Mouse (Mus musculus) spleen, postnatal 4 days (tissue): ENCODE results near the gene C1qc.

Source experiments
- DNase-seq, 2 experiments: peaks; one replicate each; pipeline ENCODE4 v3.0.0; 2022; ENCODE audit warnings: low spot score in 2 of 2

The C1qc gene

GRCm38 (mm10) chr4:136848565-136848964 lies 44.3 kb downstream of the C1qc start:
- no peak for DNase-seq

GRCm38 (mm10) chr4:136847166-136847565 lies 45.7 kb downstream of the C1qc start:
- no peak for DNase-seq

GRCm38 (mm10) chr4:136842802-136843201 lies 50.1 kb downstream of the C1qc start:
- DNase-seq = no peak

GRCm38 (mm10) chr4:136842033-136842432 lies 50.8 kb downstream of the C1qc start:
- DNase-seq = no peak

DNA sequence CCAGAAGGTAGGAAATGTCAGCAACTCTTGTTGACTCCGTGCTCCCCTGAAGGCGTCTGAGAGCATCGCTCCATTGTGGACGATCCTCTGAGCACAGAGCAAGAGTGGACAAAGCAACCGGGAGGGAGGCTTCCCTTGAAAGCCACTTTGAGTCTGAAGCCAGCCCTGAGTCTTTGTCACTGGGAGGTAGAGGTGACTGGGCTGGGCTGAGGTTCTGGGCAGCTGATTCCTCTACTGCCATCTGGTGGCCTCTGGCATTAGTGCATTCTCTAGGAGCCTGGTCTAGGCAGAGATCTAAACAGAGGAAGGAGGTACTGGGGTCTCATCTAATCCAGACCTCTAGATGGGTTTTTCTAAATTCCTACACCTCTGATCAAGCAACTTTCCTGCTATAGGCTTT lies 51.8 kb downstream of the C1qc start:
- peak; percentile 57 to 84 for DNase-seq
